Mouse (Mus musculus) ovary, adult 18-20 months (tissue): ENCODE measurements at regions not wholly inside any gene's neighbourhood (a gene's known extent, or its start where the extent isn't known, plus 50 kb on each side); places are given as distances from the start of the nearest gene placed in this dataset.

Experiments used
- DNase-seq: peaks from one replicate; pipeline ENCODE4 v3.0.0; 2022; ENCODE audit warnings: low spot score, mixed read lengths

GRCm38 (mm10) chr12:73446148-73446547 lies 100.0 kb downstream of the Tmem30b start:
- DNase-seq: no peak

GRCm38 (mm10) chr12:73445562-73445961 lies 100.6 kb downstream of the Tmem30b start:
- DNase-seq: no peak

- DNase-seq: no peak
Measured at GRCm38 (mm10) chr12:73445128-73445527, 101.1 kb downstream of the Tmem30b start.

- DNase-seq: no peak
Measured at GRCm38 (mm10) chr12:73441326-73441725, 104.9 kb downstream of the Tmem30b start.

GRCm38 (mm10) chr12:73434684-73435083 lies 111.5 kb downstream of the Tmem30b start:
- no peak for DNase-seq

GRCm38 (mm10) chr12:73432546-73432945 lies 113.6 kb downstream of the Tmem30b start:
- no peak for DNase-seq

GRCm38 (mm10) chr12:73428171-73428570 lies 118.0 kb downstream of the Tmem30b start:
- DNase-seq: no peak

GRCm38 (mm10) chr12:73424814-73425213 lies 121.4 kb downstream of the Tmem30b start:
- no peak for DNase-seq

- DNase-seq: no peak
Measured at GRCm38 (mm10) chr12:73417101-73417500, 129.1 kb downstream of the Tmem30b start.

- no peak for DNase-seq
Measured at GRCm38 (mm10) chr12:73416367-73416897, 129.8 kb downstream of the Tmem30b start.

GRCm38 (mm10) chr12:73415856-73416366 lies 129.3 kb downstream of the Slc38a6 start:
- DNase-seq: no peak

GRCm38 (mm10) chr12:73413439-73414196 lies 127.0 kb downstream of the Slc38a6 start:
- no peak for DNase-seq

GRCm38 (mm10) chr12:73412500-73412899 lies 125.9 kb downstream of the Slc38a6 start:
- no peak for DNase-seq

GRCm38 (mm10) chr12:73410924-73411323 lies 124.3 kb downstream of the Slc38a6 start:
- DNase-seq: no peak

- DNase-seq: no peak
Measured at GRCm38 (mm10) chr12:73409481-73410085, 123.0 kb downstream of the Slc38a6 start.

GRCm38 (mm10) chr12:73408614-73409013 lies 122.0 kb downstream of the Slc38a6 start:
- no peak for DNase-seq

- no peak for DNase-seq
Measured at GRCm38 (mm10) chr12:73408165-73408564, 121.6 kb downstream of the Slc38a6 start.

- DNase-seq: no peak
Measured at GRCm38 (mm10) chr12:73406556-73407087, 120.0 kb downstream of the Slc38a6 start.

- no peak for DNase-seq
Measured at GRCm38 (mm10) chr12:73405583-73405982, 119.0 kb downstream of the Slc38a6 start.

- DNase-seq: no peak
Measured at GRCm38 (mm10) chr12:73405106-73405505, 118.5 kb downstream of the Slc38a6 start.

GRCm38 (mm10) chr12:73403906-73404474 lies 117.4 kb downstream of the Slc38a6 start:
- no peak for DNase-seq
